Mouse (Mus musculus): ENCODE results near the gene Cdc7.
A peak's percentile ranks its signal among the peaks of the same experiment; 100 is the strongest.

Gene Cdc7

GRCm38 (mm10) chr5:106991300-106991929 is 27.3 kb downstream of the Cdc7 start:
- DNase-seq (ENCODE audit: low spot score in 2 of 2): no peak

- no peak for DNase-seq (ENCODE audit: low spot score in 2 of 2)
Observed at GRCm38 (mm10) chr5:106994716-106995115, 30.6 kb downstream of the Cdc7 start.

- peak; percentile 56 to 59 for DNase-seq (ENCODE audit: low spot score in 2 of 2)
Observed at GRCm38 (mm10) chr5:106995886-106996538, 31.9 kb downstream of the Cdc7 start.

- no peak for DNase-seq (ENCODE audit: low spot score in 2 of 2)
Observed at GRCm38 (mm10) chr5:106996539-106997244, 32.6 kb downstream of the Cdc7 start.

- peak; percentile 42 to 54 for DNase-seq (ENCODE audit: low spot score in 2 of 2)
Observed at GRCm38 (mm10) chr5:107001396-107002090, 37.4 kb downstream of the Cdc7 start.

- DNase-seq (ENCODE audit: low spot score in 2 of 2): no peak
Observed at GRCm38 (mm10) chr5:107002091-107002416, 37.9 kb downstream of the Cdc7 start.

GRCm38 (mm10) chr5:107009721-107010120 is 45.6 kb downstream of the Cdc7 start:
- no peak for DNase-seq (ENCODE audit: low spot score in 2 of 2)

GRCm38 (mm10) chr5:107010300-107010699 is 46.2 kb downstream of the Cdc7 start:
- no peak for DNase-seq (ENCODE audit: low spot score in 2 of 2)

- no peak for DNase-seq (ENCODE audit: low spot score in 2 of 2)
Observed at GRCm38 (mm10) chr5:107011316-107012029, 47.4 kb downstream of the Cdc7 start.

GRCm38 (mm10) chr5:107012030-107012715 is 48.1 kb downstream of the Cdc7 start:
- DNase-seq (ENCODE audit: low spot score in 2 of 2): no peak

- DNase-seq (ENCODE audit: low spot score in 2 of 2): no peak
Observed at GRCm38 (mm10) chr5:107013393-107013792, 49.3 kb downstream of the Cdc7 start.

- no peak for DNase-seq (ENCODE audit: low spot score in 2 of 2)
Observed at GRCm38 (mm10) chr5:107014146-107014545, 50.0 kb downstream of the Cdc7 start.

- DNase-seq (ENCODE audit: low spot score in 2 of 2): no peak
Observed at GRCm38 (mm10) chr5:107015046-107015421, 50.9 kb downstream of the Cdc7 start.

- no peak for DNase-seq (ENCODE audit: low spot score in 2 of 2)
Observed at GRCm38 (mm10) chr5:107015422-107016081, 51.4 kb downstream of the Cdc7 start.

- no peak for DNase-seq (ENCODE audit: low spot score in 2 of 2)
Observed at GRCm38 (mm10) chr5:107016538-107016937, 52.4 kb downstream of the Cdc7 start.

- DNase-seq (ENCODE audit: low spot score in 2 of 2): no peak
Observed at GRCm38 (mm10) chr5:107017544-107017943, 53.4 kb downstream of the Cdc7 start.

- DNase-seq (ENCODE audit: low spot score in 2 of 2): no peak
Observed at GRCm38 (mm10) chr5:107019057-107019456, 54.9 kb downstream of the Cdc7 start.

GRCm38 (mm10) chr5:107019904-107020303 is 55.8 kb downstream of the Cdc7 start:
- DNase-seq (ENCODE audit: low spot score in 2 of 2): no peak

- DNase-seq (ENCODE audit: low spot score in 2 of 2): no peak
Observed at GRCm38 (mm10) chr5:107020366-107020765, 56.2 kb downstream of the Cdc7 start.

GRCm38 (mm10) chr5:107021291-107022063 is 57.4 kb downstream of the Cdc7 start:
- DNase-seq (ENCODE audit: low spot score in 2 of 2): no peak
